Mouse (Mus musculus) forebrain, embryonic 12.5 days (tissue): ENCODE data around the gene Gna14. TPM values are rescaled to one million over a fixed set of nuclear protein-coding genes. Genes with fewer than 3 reads are reported as not detected.

Experiments
- ATAC-seq: fragments of 200-750 bp; cut with Nextera tagmentation; 2 replicates; pipeline ENCODE4 v1.8.0; 2017; ENCODE audit warnings: moderate TSS enrichment; ENCODE audit not compliant: low FRiP score
- H3K27ac ChIP-seq: fragments of 300-500 bp; sonication (generic); 2 replicates; pipeline ENCODE4 v1.5.1; 2016; ENCODE audit warnings: mild to moderate bottlenecking
- H3K27me3 ChIP-seq: fragments of 300-500 bp; sonication (generic); 2 replicates; pipeline ENCODE4 v1.6.1; 2016; ENCODE audit warnings: mild to moderate bottlenecking
- H3K36me3 ChIP-seq: fragments of 300-500 bp; sonication (generic); replicated peaks from 2 replicates; pipeline ENCODE4 v1.6.1; 2016; ENCODE audit warnings: mild to moderate bottlenecking
- H3K4me1 ChIP-seq: fragments of 300-500 bp; sonication (generic); 2 replicates; pipeline ENCODE4 v1.6.1; 2016
- H3K4me2 ChIP-seq: fragments of 300-500 bp; sonication (generic); 2 replicates; pipeline ENCODE4 v1.6.1; 2016; ENCODE audit warnings: mild to moderate bottlenecking, moderate library complexity
- H3K4me3 ChIP-seq: fragments of 300-500 bp; sonication (generic); replicated peaks from 2 replicates; pipeline ENCODE4 v1.5.1; 2016; ENCODE audit warnings: mild to moderate bottlenecking
- H3K9ac ChIP-seq: fragments of 300-500 bp; sonication (generic); 2 replicates; pipeline ENCODE4 v1.6.1; 2016; ENCODE audit warnings: mild to moderate bottlenecking
- H3K9me3 ChIP-seq: fragments of 300-500 bp; sonication (generic); 2 replicates; pipeline ENCODE4 v1.6.1; 2016
- WGBS: fragments of 180-500 bp; shearing (Covaris S2); methylation state at CpG from one replicate; pipeline ENCODE4 v1.1.7; 2016; 5-methylcytosine and 5-hydroxymethylcytosine counted together
- polyA plus RNA-seq: library from polyadenylated mRNA; unstranded; fragments of >200 nt; fragmentation: Nextera tagmentation; extraction: Ambion mirVana; gene quantifications from 2 replicates; pipeline ENCODE4 v1.2.1, GENCODE M21; 2016

Gene Gna14
- polyA plus RNA-seq, 1 experiment from 2014 or later: 1.3 TPM

- H3K4me1 ChIP-seq: no peaks in the 10 kb centered on the region
- no peaks in the 10 kb centered on the region for H3K9me3 ChIP-seq
- no peaks in the 10 kb centered on the region for H3K36me3 ChIP-seq
- no peak overlapping the region for H3K4me2 ChIP-seq
- WGBS: 46% methylated on average over 6 of the region's 6 CpGs
- no peak overlapping the region for H3K4me3 ChIP-seq
- ATAC-seq: no peak
- H3K27me3 ChIP-seq: no peaks in the 10 kb centered on the region
- H3K27ac ChIP-seq: no peak overlapping the region
- no peak overlapping the region for H3K9ac ChIP-seq
These were observed 24.7 kb downstream of the Gna14 start for GRCm38 (mm10) chr19:16460292-16460691.

- ATAC-seq: no peak
- no peaks in the 10 kb centered on the region for H3K36me3 ChIP-seq
- WGBS: 90% methylated on average over 14 of the region's 14 CpGs
These were observed 25.3 kb downstream of the Gna14 start for GRCm38 (mm10) chr19:16460831-16461230.

GRCm38 (mm10) chr19:16462461-16462860 is 26.9 kb downstream of the Gna14 start:
- H3K36me3 ChIP-seq: no peaks in the 10 kb centered on the region
- H3K9ac ChIP-seq: no peak overlapping the region
- no peaks in the 10 kb centered on the region for H3K4me1 ChIP-seq
- WGBS: 90% methylated on average over 9 of the region's 9 CpGs
- no peak overlapping the region for H3K4me2 ChIP-seq
- no peaks in the 10 kb centered on the region for H3K9me3 ChIP-seq
- H3K4me3 ChIP-seq: no peak overlapping the region
- ATAC-seq: no peak
- H3K27me3 ChIP-seq: no peaks in the 10 kb centered on the region
- no peak overlapping the region for H3K27ac ChIP-seq

More at GRCm38 (mm10) chr19:16460831-16461230, 25.3 kb downstream of the Gna14 start:
- no peak overlapping the region for H3K9ac ChIP-seq
- no peak overlapping the region for H3K4me2 ChIP-seq
- no peak overlapping the region for H3K4me3 ChIP-seq
- H3K27me3 ChIP-seq: no peaks in the 10 kb centered on the region
- H3K4me1 ChIP-seq: no peaks in the 10 kb centered on the region
- no peak overlapping the region for H3K27ac ChIP-seq
- no peaks in the 10 kb centered on the region for H3K9me3 ChIP-seq

GRCm38 (mm10) chr19:16464730-16465129 is 29.2 kb downstream of the Gna14 start:
- no peak for ATAC-seq
- Histone ChIP-seq H3K9ac (no peak overlapping the region), H3K4me3 (no peak overlapping the region), H3K36me3 (no peaks in the 10 kb centered on the region), H3K9me3 (no peaks in the 10 kb centered on the region), H3K4me2 (no peak overlapping the region), H3K27ac (no peak overlapping the region), H3K27me3 (no peaks in the 10 kb centered on the region), H3K4me1 (no peaks in the 10 kb centered on the region)
- WGBS: 81% methylated on average over 4 of the region's 4 CpGs

GRCm38 (mm10) chr19:16468756-16469374 is 33.3 kb downstream of the Gna14 start:
- no peak for ATAC-seq
- Histone ChIP-seq H3K36me3 (no peaks in the 10 kb centered on the region), H3K27me3 (no peaks in the 10 kb centered on the region), H3K4me3 (no peak overlapping the region), H3K9me3 (peaks cover 8% of the 10 kb centered on the region; the same call in 1 of the 2 replicates), H3K27ac (no peak overlapping the region), H3K4me1 (no peaks in the 10 kb centered on the region), H3K4me2 (no peak overlapping the region), H3K9ac (no peak overlapping the region)
- WGBS: 61% methylated on average over 2 of the region's 2 CpGs

GRCm38 (mm10) chr19:16472655-16473054 is 37.1 kb downstream of the Gna14 start:
- H3K4me1 ChIP-seq: 0 out of 2 replicates have a peak, but pooled peaks cover 2% of the 10 kb centered on the region
- WGBS: 82% methylated on average over 5 of the region's 5 CpGs

GRCm38 (mm10) chr19:16477314-16477946 is 41.9 kb downstream of the Gna14 start:
- ATAC-seq: no peak
- Histone ChIP-seq H3K9ac (no peak overlapping the region), H3K27ac (no peak overlapping the region), H3K27me3 (no peaks in the 10 kb centered on the region), H3K36me3 (no peaks in the 10 kb centered on the region), H3K4me1 (0 out of 2 replicates have a peak, but pooled peaks cover 2% of the 10 kb centered on the region), H3K4me3 (no peak overlapping the region), H3K9me3 (peaks cover 13% of the 10 kb centered on the region; the same call in 1 of the 2 replicates), H3K4me2 (no peak overlapping the region)
- WGBS: 84% methylated on average over 12 of the region's 12 CpGs

More at GRCm38 (mm10) chr19:16472655-16473054, 37.1 kb downstream of the Gna14 start:
- peaks cover 13% of the 10 kb centered on the region; the same call in 1 of the 2 replicates for H3K9me3 ChIP-seq
- ATAC-seq: no peak
- no peak overlapping the region for H3K9ac ChIP-seq
- no peak overlapping the region for H3K4me2 ChIP-seq
- H3K27ac ChIP-seq: no peak overlapping the region
- H3K36me3 ChIP-seq: no peaks in the 10 kb centered on the region
- H3K27me3 ChIP-seq: no peaks in the 10 kb centered on the region
- no peak overlapping the region for H3K4me3 ChIP-seq

GRCm38 (mm10) chr19:16478186-16478607 is 42.6 kb downstream of the Gna14 start:
- no peak overlapping the region for H3K27ac ChIP-seq
- no peak overlapping the region for H3K9ac ChIP-seq
- H3K36me3 ChIP-seq: no peaks in the 10 kb centered on the region
- H3K4me3 ChIP-seq: no peak overlapping the region
- H3K9me3 ChIP-seq: peaks cover 11% of the 10 kb centered on the region; the same call in 1 of the 2 replicates
- no peaks in the 10 kb centered on the region for H3K27me3 ChIP-seq
- no peak for ATAC-seq
- no peak overlapping the region for H3K4me2 ChIP-seq
- 0 out of 2 replicates have a peak, but pooled peaks cover 2% of the 10 kb centered on the region for H3K4me1 ChIP-seq
- 90% methylated on average over 8 of the region's 8 CpGs for WGBS

GRCm38 (mm10) chr19:16482047-16482446 is 46.5 kb downstream of the Gna14 start:
- ATAC-seq: no peak
- H3K36me3 ChIP-seq: no peaks in the 10 kb centered on the region

GRCm38 (mm10) chr19:16484237-16484636 is 48.7 kb downstream of the Gna14 start:
- no peak overlapping the region for H3K27ac ChIP-seq
- no peaks in the 10 kb centered on the region for H3K9me3 ChIP-seq
- H3K9ac ChIP-seq: no peak overlapping the region
- WGBS: 92% methylated on average over 10 of the region's 10 CpGs
- no peaks in the 10 kb centered on the region for H3K27me3 ChIP-seq
- H3K36me3 ChIP-seq: no peaks in the 10 kb centered on the region
- no peak for ATAC-seq
- H3K4me2 ChIP-seq: no peak overlapping the region
- no peak overlapping the region for H3K4me3 ChIP-seq
- H3K4me1 ChIP-seq: no peaks in the 10 kb centered on the region

More at GRCm38 (mm10) chr19:16482047-16482446, 46.5 kb downstream of the Gna14 start:
- no peak overlapping the region for H3K4me3 ChIP-seq
- no peak overlapping the region for H3K4me2 ChIP-seq
- H3K9ac ChIP-seq: no peak overlapping the region
- H3K27ac ChIP-seq: no peak overlapping the region
- 87% methylated on average over 3 of the region's 3 CpGs for WGBS
- no peaks in the 10 kb centered on the region for H3K27me3 ChIP-seq
- no peaks in the 10 kb centered on the region for H3K9me3 ChIP-seq
- no peaks in the 10 kb centered on the region for H3K4me1 ChIP-seq

- Histone ChIP-seq H3K9ac (no peak overlapping the region), H3K4me2 (no peak overlapping the region), H3K9me3 (no peaks in the 10 kb centered on the region), H3K4me1 (no peaks in the 10 kb centered on the region), H3K27me3 (no peaks in the 10 kb centered on the region), H3K27ac (no peak overlapping the region), H3K36me3 (no peaks in the 10 kb centered on the region), H3K4me3 (no peak overlapping the region)
- ATAC-seq: no peak
- WGBS: 69% methylated on average over 5 of the region's 5 CpGs
These were observed 49.1 kb downstream of the Gna14 start for GRCm38 (mm10) chr19:16484671-16485070.

- ATAC-seq: no peak
- Histone ChIP-seq H3K9ac (no peak overlapping the region), H3K4me3 (no peak overlapping the region), H3K27ac (0 out of 2 replicates have a peak overlapping the region, but pooled peaks have one; percentile 61), H3K4me1 (peaks cover 15% of the 10 kb centered on the region), H3K4me2 (no peak overlapping the region), H3K36me3 (no peaks in the 10 kb centered on the region), H3K9me3 (no peaks in the 10 kb centered on the region), H3K27me3 (0 out of 2 replicates have a peak, but pooled peaks cover 5% of the 10 kb centered on the region)
- WGBS: 77% methylated on average over 12 of the region's 12 CpGs
These were observed 55.2 kb downstream of the Gna14 start for GRCm38 (mm10) chr19:16490756-16491155.
